Mouse (Mus musculus) midbrain, embryonic 15.5 days (tissue): Measurements from ENCODE around the gene Aanat. TPM values are rescaled to one million over a fixed set of nuclear protein-coding genes. Genes with fewer than 3 reads are reported as not detected.

Source experiments
- ATAC-seq: fragments of 200-750 bp; cut with Nextera tagmentation; replicated peaks from 2 replicates; pipeline ENCODE4 v1.8.0; 2017; ENCODE audit warnings: moderate TSS enrichment
- H3K27ac ChIP-seq: fragments of 300-500 bp; sonication (generic); 2 replicates; pipeline ENCODE4 v1.5.1; 2015; ENCODE audit warnings: mild to moderate bottlenecking, inconsistent platforms
- H3K27me3 ChIP-seq: fragments of 300-500 bp; sonication (generic); replicated peaks from 2 replicates; pipeline ENCODE4 v1.6.1; 2015; ENCODE audit warnings: inconsistent platforms
- H3K36me3 ChIP-seq: fragments of 300-500 bp; sonication (generic); replicated peaks from 2 replicates; pipeline ENCODE4 v1.6.1; 2015; ENCODE audit warnings: inconsistent platforms
- H3K4me1 ChIP-seq: fragments of 300-500 bp; sonication (generic); 2 replicates; pipeline ENCODE4 v1.6.1; 2015; ENCODE audit warnings: inconsistent platforms
- H3K4me2 ChIP-seq: fragments of 300-500 bp; sonication (generic); 2 replicates; pipeline ENCODE4 v1.6.1; 2015; ENCODE audit warnings: inconsistent platforms, mild to moderate bottlenecking, moderate library complexity
- H3K4me3 ChIP-seq: fragments of 300-500 bp; sonication (generic); 2 replicates; pipeline ENCODE4 v1.5.1; 2015; ENCODE audit warnings: mild to moderate bottlenecking, inconsistent platforms
- H3K9ac ChIP-seq: fragments of 300-500 bp; sonication (generic); 2 replicates; pipeline ENCODE4 v1.6.1; 2015; ENCODE audit warnings: mild to moderate bottlenecking, inconsistent platforms
- H3K9me3 ChIP-seq: fragments of 300-500 bp; sonication (generic); 2 replicates; pipeline ENCODE4 v1.6.1; 2016; ENCODE audit warnings: inconsistent platforms
- WGBS: fragments of 180-500 bp; shearing (Covaris S2); methylation state at CpG from one replicate; pipeline ENCODE4 v1.1.7; 2015; ENCODE audit warnings: mixed read lengths; 5-methylcytosine and 5-hydroxymethylcytosine counted together
- polyA plus RNA-seq: library from polyadenylated mRNA; unstranded; fragments of >200 nt; fragmentation: Nextera tagmentation; extraction: Ambion mirVana; gene quantifications from 2 replicates; pipeline ENCODE4 v1.2.1, GENCODE M21; 2015

Gene Aanat
- polyA plus RNA-seq, 1 experiment from 2014 or later = 0.45 TPM

DNA sequence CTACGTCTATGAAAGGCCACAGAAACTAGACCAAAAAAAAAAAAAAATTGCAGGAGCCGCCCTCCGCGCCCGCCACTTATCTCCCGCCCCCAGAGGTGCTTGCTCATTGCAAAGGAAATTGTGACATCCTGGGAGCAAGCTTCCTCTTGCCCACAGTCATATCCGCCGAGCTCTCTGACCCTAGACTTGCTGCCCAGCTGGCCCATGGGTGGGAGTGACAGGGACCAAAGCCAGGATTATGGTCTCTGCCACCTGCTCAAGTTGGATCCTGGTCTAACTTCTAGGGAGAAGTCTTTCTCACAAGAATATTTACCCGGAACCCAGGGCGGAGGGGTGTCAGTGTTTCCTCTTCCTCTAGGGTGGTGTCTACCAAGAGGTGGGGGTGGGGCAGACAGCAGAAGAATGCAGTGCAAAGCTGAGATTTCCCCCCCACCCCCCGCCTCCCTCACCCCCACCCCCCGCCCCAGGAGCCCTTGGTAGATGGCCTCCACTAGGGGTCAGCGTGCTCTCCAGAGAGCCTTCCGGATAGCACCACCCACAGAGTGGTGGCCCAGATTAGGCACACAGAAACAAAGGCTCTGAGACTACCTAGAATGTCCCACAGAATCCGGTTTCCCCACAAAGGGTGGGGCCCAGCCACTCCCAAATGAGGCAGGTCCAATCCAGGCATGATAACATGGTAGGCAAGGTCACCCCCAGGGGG is 29.7 kb downstream of the Aanat start:
- H3K9ac ChIP-seq = no peak overlapping the region

DNA sequence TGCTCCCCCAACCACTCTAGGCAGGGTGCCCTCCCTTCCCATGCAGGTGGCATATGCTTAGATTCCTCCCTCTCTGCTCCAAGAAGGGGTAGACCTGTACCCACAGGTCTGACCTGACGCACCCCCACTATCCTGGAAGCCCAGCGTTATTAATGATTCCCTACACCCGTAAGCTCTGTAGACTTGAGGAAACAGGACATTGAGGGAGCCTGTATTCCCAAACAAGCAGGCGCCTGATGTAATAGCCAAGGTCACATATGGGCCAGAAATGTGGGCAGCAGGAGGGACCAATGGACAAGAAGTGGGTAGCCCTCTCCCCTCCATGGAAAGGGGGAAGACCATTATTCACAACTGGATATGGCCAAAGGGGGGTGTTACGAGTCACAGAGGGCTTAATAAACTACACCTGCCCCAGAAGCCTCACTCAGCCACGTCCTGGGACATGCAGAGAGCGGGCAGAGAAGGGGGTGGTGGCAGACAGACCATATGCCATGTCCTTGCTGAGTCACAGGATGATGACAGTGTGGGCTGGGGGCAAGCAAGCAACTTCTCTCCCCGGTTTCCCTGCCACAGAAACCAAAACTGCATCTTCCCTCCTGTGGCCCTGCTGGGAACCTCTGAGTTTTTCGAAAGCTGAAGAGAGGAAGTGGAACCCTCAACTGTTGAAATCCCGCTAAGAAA is 30.3 kb downstream of the Aanat start:
- no peaks in the 10 kb centered on the region for H3K9me3 ChIP-seq
- H3K27me3 ChIP-seq = no peaks in the 10 kb centered on the region
- H3K4me2 ChIP-seq = no peak overlapping the region
- H3K4me3 ChIP-seq = no peak overlapping the region
- H3K27ac ChIP-seq = no peak overlapping the region
- H3K9ac ChIP-seq = no peak overlapping the region
- 78% methylated on average over 10 of the region's 10 CpGs for WGBS
- ATAC-seq = no peak
- no peaks in the 10 kb centered on the region; the same call in 1 of the 2 replicates for H3K4me1 ChIP-seq
- no peaks in the 10 kb centered on the region for H3K36me3 ChIP-seq

More for the DNA sequence above, 29.7 kb downstream of the Aanat start:
- no peaks in the 10 kb centered on the region; the same call in 1 of the 2 replicates for H3K4me1 ChIP-seq
- no peak for ATAC-seq
- H3K36me3 ChIP-seq = no peaks in the 10 kb centered on the region
- no peak overlapping the region for H3K4me2 ChIP-seq
- H3K9me3 ChIP-seq = no peaks in the 10 kb centered on the region
- 55% methylated on average over 15 of the region's 15 CpGs for WGBS
- H3K4me3 ChIP-seq = no peak overlapping the region
- H3K27ac ChIP-seq = no peak overlapping the region
- H3K27me3 ChIP-seq = no peaks in the 10 kb centered on the region

GRCm38 (mm10) chr11:116617641-116618040 is 31.4 kb downstream of the Aanat start:
- Histone ChIP-seq H3K4me2 (no peak overlapping the region), H3K9me3 (no peaks in the 10 kb centered on the region), H3K36me3 (no peaks in the 10 kb centered on the region), H3K4me1 (no peaks in the 10 kb centered on the region; the same call in 1 of the 2 replicates), H3K27me3 (peaks cover 5% of the 10 kb centered on the region), H3K27ac (no peak overlapping the region), H3K9ac (no peak overlapping the region), H3K4me3 (no peak overlapping the region)
- WGBS = 93% methylated on average over 7 of the region's 7 CpGs
- ATAC-seq = no peak

DNA sequence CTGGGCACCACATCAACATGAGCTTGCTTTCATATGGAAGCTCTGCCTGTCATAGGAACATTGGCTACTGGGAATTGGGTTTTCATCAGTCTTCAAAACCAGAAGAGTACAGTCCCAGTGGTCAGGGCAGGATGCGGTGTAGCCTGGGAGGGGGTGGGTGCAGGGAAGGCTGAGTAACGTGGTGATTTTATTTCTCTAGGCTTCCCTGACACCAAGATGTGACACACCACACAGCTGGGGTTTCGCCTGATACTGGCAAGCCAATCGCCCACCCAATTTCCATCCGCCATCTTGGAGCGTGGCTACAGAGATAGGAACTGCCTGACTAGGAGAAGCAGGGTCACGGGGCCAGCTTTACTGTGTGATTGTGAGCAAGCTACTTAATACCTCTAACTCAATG is 32.4 kb downstream of the Aanat start:
- no peak overlapping the region for H3K27ac ChIP-seq
- no peak overlapping the region for H3K4me2 ChIP-seq
- H3K9me3 ChIP-seq = no peaks in the 10 kb centered on the region
- H3K4me1 ChIP-seq = peaks cover 2% of the 10 kb centered on the region
- 91% methylated on average over 7 of the region's 7 CpGs for WGBS
- no peak for ATAC-seq
- no peaks in the 10 kb centered on the region for H3K36me3 ChIP-seq
- no peak overlapping the region for H3K4me3 ChIP-seq
- H3K27me3 ChIP-seq = peaks cover 14% of the 10 kb centered on the region
- no peak overlapping the region for H3K9ac ChIP-seq

- Histone ChIP-seq H3K4me1 (peaks cover 6% of the 10 kb centered on the region), H3K9ac (no peak overlapping the region), H3K4me2 (no peak overlapping the region), H3K27me3 (peaks cover 19% of the 10 kb centered on the region), H3K9me3 (no peaks in the 10 kb centered on the region), H3K4me3 (no peak overlapping the region), H3K27ac (no peak overlapping the region), H3K36me3 (no peaks in the 10 kb centered on the region)
- no peak for ATAC-seq
- WGBS = 89% methylated on average over 7 of the region's 7 CpGs
These were observed 32.9 kb downstream of the Aanat start for GRCm38 (mm10) chr11:116619156-116619555.

DNA sequence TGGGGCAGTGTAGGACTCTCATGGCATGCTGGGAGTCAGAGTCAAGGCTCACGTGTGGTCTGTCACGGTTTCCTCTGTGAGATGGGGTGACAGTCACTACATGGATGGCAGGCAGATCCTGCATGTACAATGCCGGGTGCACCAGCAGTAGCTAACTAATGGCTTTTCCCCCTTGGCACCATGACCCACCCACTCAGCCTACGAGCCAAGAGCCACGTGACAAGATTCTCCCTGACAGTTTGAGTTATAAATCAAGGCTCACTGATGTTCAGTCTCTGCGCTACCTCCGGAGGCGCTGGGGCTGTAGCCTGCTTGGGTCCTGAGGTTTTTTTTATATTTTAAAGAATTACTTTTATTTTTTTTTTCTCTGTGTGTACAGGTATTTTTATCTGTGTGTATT is 33.3 kb downstream of the Aanat start:
- Histone ChIP-seq H3K9me3 (no peaks in the 10 kb centered on the region), H3K4me2 (no peak overlapping the region), H3K27me3 (peaks cover 23% of the 10 kb centered on the region), H3K36me3 (no peaks in the 10 kb centered on the region), H3K9ac (no peak overlapping the region), H3K4me3 (no peak overlapping the region), H3K4me1 (peaks cover 10% of the 10 kb centered on the region), H3K27ac (no peak overlapping the region)
- WGBS = 79% methylated on average over 8 of the region's 8 CpGs
- no peak for ATAC-seq

GRCm38 (mm10) chr11:116620073-116620472 is 33.8 kb downstream of the Aanat start:
- Histone ChIP-seq H3K9ac (no peak overlapping the region), H3K36me3 (no peaks in the 10 kb centered on the region), H3K27me3 (peaks cover 28% of the 10 kb centered on the region), H3K9me3 (no peaks in the 10 kb centered on the region), H3K4me1 (peaks cover 11% of the 10 kb centered on the region), H3K27ac (no peak overlapping the region), H3K4me3 (no peak overlapping the region), H3K4me2 (no peak overlapping the region)
- 32% methylated on average over 9 of the region's 9 CpGs for WGBS
- no peak for ATAC-seq

DNA sequence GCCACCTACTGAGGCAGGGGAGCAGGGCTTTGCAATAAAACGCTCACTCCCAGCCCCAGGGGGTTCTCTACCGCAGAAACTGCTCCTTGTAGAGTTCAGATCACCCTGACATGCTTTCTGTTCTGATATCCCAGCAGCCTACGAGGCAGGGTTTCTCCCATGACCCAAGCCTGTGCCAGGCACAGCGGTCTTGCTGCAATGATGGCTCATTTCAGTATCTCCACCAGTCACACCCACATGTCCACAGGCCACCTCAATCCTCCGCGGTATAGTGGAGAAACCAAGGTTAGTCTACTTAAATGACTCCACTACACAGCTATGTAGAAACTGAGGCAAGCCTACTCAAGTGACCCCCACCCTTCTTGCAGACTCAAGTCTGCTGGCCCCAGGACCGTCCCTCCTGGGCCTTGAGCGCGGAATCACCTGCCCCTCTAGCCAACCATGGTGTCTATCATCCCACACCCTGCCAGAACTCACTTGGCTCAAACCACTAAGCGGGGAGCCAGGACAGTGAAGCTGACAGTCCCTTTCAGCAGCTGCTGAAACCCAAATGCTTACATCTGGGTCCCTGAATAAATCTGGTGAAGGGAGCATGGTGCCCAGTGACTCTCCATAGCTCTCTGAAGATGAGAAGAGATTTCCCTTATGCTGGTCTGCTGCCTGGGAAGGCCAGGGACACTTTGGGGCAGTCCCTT is 34.5 kb downstream of the Aanat start:
- Histone ChIP-seq H3K4me1 (peaks cover 11% of the 10 kb centered on the region), H3K4me3 (no peak overlapping the region), H3K9me3 (no peaks in the 10 kb centered on the region), H3K9ac (no peak overlapping the region), H3K27ac (no peak overlapping the region), H3K27me3 (peaks cover 33% of the 10 kb centered on the region), H3K36me3 (no peaks in the 10 kb centered on the region), H3K4me2 (no peak overlapping the region)
- WGBS = 77% methylated on average over 10 of the region's 10 CpGs
- no peak for ATAC-seq

GRCm38 (mm10) chr11:116621258-116621704 is 35.0 kb downstream of the Aanat start:
- Histone ChIP-seq H3K9ac (no peak overlapping the region), H3K9me3 (no peaks in the 10 kb centered on the region), H3K4me1 (peaks cover 11% of the 10 kb centered on the region), H3K27ac (no peak overlapping the region), H3K4me3 (no peak overlapping the region), H3K27me3 (peaks cover 33% of the 10 kb centered on the region), H3K36me3 (no peaks in the 10 kb centered on the region), H3K4me2 (no peak overlapping the region)
- WGBS = 62% methylated on average over 6 of the region's 6 CpGs
- no peak for ATAC-seq

DNA sequence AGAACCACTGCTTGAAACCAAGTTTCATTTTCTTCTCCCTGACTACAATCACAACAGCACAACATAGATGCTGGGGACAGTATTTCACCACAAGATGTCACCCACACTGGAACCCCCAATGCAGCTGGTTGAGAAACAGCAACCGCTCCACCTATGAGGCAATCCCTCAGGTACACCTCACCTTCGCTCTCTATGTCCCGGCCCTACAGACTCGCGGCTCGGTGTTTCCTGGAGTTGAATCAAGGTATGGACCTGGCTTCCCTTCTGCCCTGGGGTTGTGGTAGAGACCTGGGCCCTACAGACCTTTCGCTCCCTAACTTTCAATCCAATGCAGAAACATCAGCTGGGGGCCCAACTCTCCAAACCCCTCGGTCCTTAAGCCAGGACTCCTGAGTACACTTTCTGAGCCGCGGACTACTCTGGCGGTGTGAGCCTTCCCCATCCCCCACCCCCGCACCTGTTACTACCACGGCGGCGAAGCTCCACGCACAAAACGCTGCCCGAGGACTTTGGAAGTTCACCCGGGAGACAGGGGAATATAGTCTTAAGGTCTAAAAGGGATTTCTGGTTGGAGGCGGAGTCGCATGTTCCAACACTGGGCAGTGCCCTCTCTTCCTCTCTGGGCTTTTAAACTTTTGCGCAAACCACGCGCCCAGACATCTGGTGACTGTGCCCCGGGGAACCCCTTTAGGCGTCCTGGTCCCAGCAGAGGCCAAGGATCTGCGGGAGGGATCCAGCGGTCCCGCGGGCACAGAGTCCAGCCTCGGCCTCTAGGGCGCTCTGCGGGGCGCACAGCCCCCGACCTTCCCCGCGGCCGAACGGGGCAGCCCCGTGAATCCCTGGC is 37.3 kb downstream of the Aanat start:
- ATAC-seq = no peak
- Histone ChIP-seq H3K4me1 (peaks cover 11% of the 10 kb centered on the region), H3K4me3 (peak overlapping the region; percentile 46), H3K36me3 (no peaks in the 10 kb centered on the region), H3K4me2 (peak overlapping the region; percentile 72), H3K9me3 (no peaks in the 10 kb centered on the region), H3K27ac (no peak overlapping the region), H3K27me3 (peaks cover 33% of the 10 kb centered on the region), H3K9ac (peak overlapping the region; percentile 36)
- WGBS = 6% methylated on average over 40 of the region's 40 CpGs

DNA sequence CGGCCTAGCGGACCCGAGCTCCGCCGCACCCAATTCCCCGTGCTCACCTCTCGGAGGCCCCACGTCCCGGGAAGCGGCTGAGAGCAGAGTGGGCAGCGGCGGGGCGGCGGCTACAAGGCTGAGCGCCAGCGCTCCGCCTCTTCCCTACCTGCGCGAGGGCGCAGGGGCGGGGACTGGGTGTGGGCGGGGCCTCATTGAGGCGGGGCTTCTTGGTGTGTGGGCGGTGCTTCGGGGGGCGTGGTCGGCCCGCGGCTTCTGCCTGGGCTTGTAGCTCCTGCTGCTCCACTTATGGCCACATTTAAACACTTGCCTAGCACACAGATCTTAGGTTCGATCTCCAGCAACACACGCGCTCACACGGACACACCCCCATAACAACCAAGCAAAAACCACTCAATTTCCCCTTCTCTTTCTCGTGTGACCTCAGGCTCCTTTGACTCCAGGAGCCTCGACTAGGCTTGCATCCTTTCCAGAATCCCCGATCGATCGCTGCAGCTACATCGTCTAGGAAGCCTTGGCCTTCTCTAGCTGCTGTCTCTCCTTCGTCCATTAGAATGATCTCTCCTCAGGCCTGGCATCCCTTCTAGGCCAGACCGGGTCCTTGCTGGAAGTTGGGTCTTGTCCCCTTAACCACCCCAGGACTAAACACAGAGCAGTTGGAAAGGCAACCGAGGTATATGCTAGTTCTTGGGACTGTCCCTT is 38.0 kb downstream of the Aanat start:
- no peaks in the 10 kb centered on the region for H3K36me3 ChIP-seq
- H3K4me2 ChIP-seq = peak overlapping the region; percentile 72
- WGBS = 12% methylated on average over 42 of the region's 42 CpGs
- ATAC-seq = no peak
- no peaks in the 10 kb centered on the region for H3K9me3 ChIP-seq
- peaks cover 33% of the 10 kb centered on the region for H3K27me3 ChIP-seq
- H3K4me1 ChIP-seq = peaks cover 11% of the 10 kb centered on the region
- peak overlapping the region; percentile 46 for H3K4me3 ChIP-seq
- H3K27ac ChIP-seq = no peak overlapping the region
- H3K9ac ChIP-seq = peak overlapping the region; percentile 36
